12 mouse cellular contexts compared by ENCODE assay signal in genomic region chr4:33581766-33582525, GRCm38 (mm10).
DNase-seq lines count a peak whose midpoint lies in the region; ATAC-seq and TF ChIP-seq lines count a peak whose summit lies in the region.
"Had no signal": no experiment of that assay in that cellular context is flagged by ENCODE, and none has a peak within 500 bp of the region (broad histone marks: within the 10 kb centered on the region; RNA-seq: fewer than 3 reads in every experiment).

No protein-coding gene starts in this region.

- H3K27me3 ChIP-seq in intestine, embryonic 14.5 days (replicated peaks; ENCODE audit: control insufficient read depth, insufficient read depth, low read length): no peaks in the 10 kb centered on the region
- H3K27me3 ChIP-seq in intestine, embryonic 15.5 days (replicated peaks): no peaks in the 10 kb centered on the region
- H3K27me3 ChIP-seq in C2C12 (ENCODE audit: control insufficient read depth, insufficient read depth, insufficient read length): no peaks in the 10 kb centered on the region
- H3K27me3 ChIP-seq in Patski: no peaks in the 10 kb centered on the region
- H3K27me3 ChIP-seq: limb, embryonic 15.5 days had no signal

- in situ Hi-C loops in Patski (cut with MboI; ENCODE audit: low pct_unique_long_range_greater_than_20kb): no loop called here

- intact Hi-C loops in heart, postnatal 14 days (cut with DNase I): no loop called here

- 74% methylated on average over 17 of the region's 17 CpGs for WGBS in intestine, embryonic 14.5 days
- 66% methylated on average over 17 of the region's 17 CpGs for WGBS in intestine, embryonic 15.5 days

- H3K27ac ChIP-seq in intestine, embryonic 14.5 days (ENCODE audit: low read depth): no peak overlapping the region
- H3K27ac ChIP-seq in intestine, embryonic 15.5 days: no peak overlapping the region
- H3K27ac ChIP-seq: heart, embryonic 13.5 days; limb, embryonic 15.5 days had no signal

- no peak overlapping the region for H3K4me3 ChIP-seq in intestine, embryonic 14.5 days (ENCODE audit: low read depth, low read length)
- no peak overlapping the region for H3K4me3 ChIP-seq in intestine, embryonic 15.5 days (replicated peaks)
- H3K4me3 ChIP-seq in C2C12 (ENCODE audit: insufficient read depth, poor library complexity, severe bottlenecking): no peak overlapping the region
- H3K4me3 ChIP-seq: heart, embryonic 13.5 days; limb, embryonic 15.5 days had no signal

- POLR2A ChIA-PET in Patski (lab: Charles Lee): no interaction called here

- H3K36me3 ChIP-seq in intestine, embryonic 14.5 days (ENCODE audit: control insufficient read depth, insufficient read depth, low read length): no peaks in the 10 kb centered on the region
- H3K36me3 ChIP-seq in intestine, embryonic 15.5 days: no peaks in the 10 kb centered on the region
- H3K36me3 ChIP-seq in C2C12 (ENCODE audit: control insufficient read depth, insufficient read depth): no peaks in the 10 kb centered on the region
- H3K36me3 ChIP-seq: heart, embryonic 13.5 days; limb, embryonic 15.5 days had no signal

- no peaks in the 10 kb centered on the region for H3K79me2 ChIP-seq in C2C12 (ENCODE audit: control insufficient read depth, insufficient read depth)

- peaks cover 4% of the 10 kb centered on the region; the same call in 1 of the 2 replicates for H3K9me3 ChIP-seq in intestine, embryonic 14.5 days (ENCODE audit: control insufficient read depth, low read length)
- no peaks in the 10 kb centered on the region for H3K9me3 ChIP-seq in intestine, embryonic 15.5 days
- H3K9me3 ChIP-seq: limb, embryonic 15.5 days had no signal

- TF ChIP-seq CTCF in C2C12 (IDR thresholded peaks at IDR 0.05; ENCODE audit: control insufficient read depth, insufficient read depth, insufficient read length): no peak
- TF ChIP-seq CTCF in Patski (IDR thresholded peaks at IDR 0.05): no peak

- H3K79me3 ChIP-seq in C2C12 (ENCODE audit: low read depth): no peaks in the 10 kb centered on the region

- H3K9ac ChIP-seq in intestine, embryonic 14.5 days (ENCODE audit: low read length): no peak overlapping the region
- no peak overlapping the region for H3K9ac ChIP-seq in intestine, embryonic 15.5 days
- H3K9ac ChIP-seq: heart, embryonic 13.5 days; limb, embryonic 15.5 days had no signal

- peaks cover 3% of the 10 kb centered on the region; the same call in 1 of the 2 replicates for H3K4me1 ChIP-seq in intestine, embryonic 14.5 days (replicated peaks; ENCODE audit: control insufficient read depth, insufficient read depth, low read length)
- no peaks in the 10 kb centered on the region; the same call in 1 of the 2 replicates for H3K4me1 ChIP-seq in intestine, embryonic 15.5 days (replicated peaks)

- CTCF ChIA-PET in Patski (lab: Charles Lee): interaction anchor here (1.0 kb wide), 1 partner anchor 14 kb away, joined by 3 read pairs; no protein-coding TSS in a partner anchor

- H3K4me2 ChIP-seq in intestine, embryonic 14.5 days (ENCODE audit: low read length): no peak overlapping the region
- H3K4me2 ChIP-seq in intestine, embryonic 15.5 days (replicated peaks): no peak overlapping the region
- H3K4me2 ChIP-seq: heart, embryonic 13.5 days; limb, embryonic 15.5 days had no signal

- ATAC-seq in intestine, embryonic 14.5 days (replicated peaks; ENCODE audit: low FRiP score, low TSS enrichment, low read depth): no peak
- no peak for ATAC-seq in intestine, embryonic 15.5 days
- ATAC-seq in Patski: peak; percentile 62

- peak; percentile 42 for DNase-seq in intestine, embryonic 14.5 days (ENCODE audit: low spot score)
- no peak for DNase-seq in Patski (ENCODE audit: low read depth, low spot score)
- DNase-seq in kidney, postnatal 14 days: peak; percentile 16
- DNase-seq in urinary bladder, postnatal 14 days (ENCODE audit: low spot score): no peak
- DNase-seq in thymus, postnatal 25 days: no peak
- no peak for DNase-seq in heart, postnatal 14 days
- DNase-seq: lung, adult 18-20 months; thymus, postnatal 14 days had no signal

- no peak overlapping the region for H3ac ChIP-seq in C2C12 (ENCODE audit: control insufficient read depth, insufficient read length, low read depth)

TF ChIP-seq in C2C12, 6 proteins besides CTCF, POLR2A, EP300 and RAD21:
- TF ChIP-seq FOSL1 (IDR thresholded peaks at IDR 0.05; ENCODE audit: insufficient read depth, low read length, poor library complexity, severe bottlenecking) (no peak), MYOD1 (IDR thresholded peaks at IDR 0.05; ENCODE audit: control insufficient read depth, insufficient read length, low read depth) (peak; percentile 43), CEBPB (IDR thresholded peaks at IDR 0.05; ENCODE audit: low read depth) (peak; percentile 89), MYOG (IDR thresholded peaks at IDR 0.05; ENCODE audit: control insufficient read depth, extremely low read depth, insufficient read length) (no peak)

Comparison
In these comparisons a context has a peak if more than half of its experiments do, and no peak if none do; other contexts are left out.
1. DNase-seq: peak in intestine, embryonic 14.5 days (single experiment) and kidney, postnatal 14 days (single experiment); none in Patski (single experiment), urinary bladder, postnatal 14 days (single experiment), thymus, postnatal 25 days (single experiment) and heart, postnatal 14 days (0 of 2).